Mouse (Mus musculus): ENCODE results near the gene Tff2. TPM values are rescaled to one million over a fixed set of nuclear protein-coding genes. Genes with fewer than 3 reads are reported as not detected.

Tff2 gene
- total and polyA plus RNA-seq, 3 experiments: not detected

DNA sequence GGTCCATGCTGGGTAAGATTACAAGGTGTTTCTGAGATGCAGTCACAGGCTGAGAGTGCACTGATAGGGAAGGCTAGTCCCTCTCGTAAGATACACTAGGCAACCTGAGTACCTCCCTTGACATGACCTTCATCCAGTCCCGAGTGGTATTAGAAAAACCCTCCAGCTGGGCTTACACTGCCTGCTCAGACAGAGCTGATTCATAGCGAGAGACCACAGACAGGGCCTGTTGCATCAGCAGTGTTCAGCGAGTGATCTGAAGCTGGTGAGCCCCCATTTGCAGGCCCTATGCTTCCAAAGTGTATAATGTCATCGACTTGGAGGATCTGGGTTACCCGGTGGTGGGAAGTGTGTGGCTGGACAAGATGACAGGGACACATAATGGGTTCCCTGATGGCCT is 21.0 kb upstream of the Tff2 start, which contains the start of gene Tff1:
Gene Tff1 (minus strand): TSS at position 151 of the 400 bp plus-strand sequence.
- H3K4me3 ChIP-seq (replicated peaks in 1 of 3; ENCODE audit: low read depth in 2 of 3, low read length in 2 of 3, poor library complexity in 1 of 3): no peak within 1 kb of the TSS
- H3K4me2 ChIP-seq (ENCODE audit: insufficient read depth, low read depth, poor library complexity, severe bottlenecking): peak within 1 kb of the TSS; percentile 37; the same call in 1 of the 2 replicates
- no peaks in the 10 kb centered on the region for H3K9me3 ChIP-seq (replicated peaks; ENCODE audit: low read length)
- dilution Hi-C loops (cut with MboI; ENCODE audit: extremely low pct_ligation_motif_present, extremely low pct_unique_long_range_greater_than_20kb, low sequenced_read_pairs): no loop called here
- no peaks in the 10 kb centered on the region for H3K79me2 ChIP-seq (replicated peaks; ENCODE audit: control insufficient read depth, extremely low read depth, insufficient read depth, poor library complexity, severe bottlenecking)
- H3K27me3 ChIP-seq (replicated peaks): peaks cover 24% of the 10 kb centered on the region
- DNase-seq (ENCODE audit: extremely low read depth): peak; percentile 80
- no peak within 1 kb of the TSS for H3K9ac ChIP-seq (ENCODE audit: insufficient read depth, low read depth)
- in situ Hi-C loops (cut with MboI; ENCODE audit: low pct_ligation_motif_present, low pct_unique_long_range_greater_than_20kb, low sequenced_read_pairs): no loop called here
- peaks cover 37 to 62% of the 10 kb centered on the region in 2 experiments for H3K4me1 ChIP-seq (ENCODE audit: control insufficient read depth in 1 of 2, insufficient read depth in 2 of 2)
- TF ChIP-seq ELF1 (IDR thresholded peaks at IDR 0.05; ENCODE audit: low read depth, low read length) (no peak), BHLHE40 (IDR thresholded peaks at IDR 0.05; ENCODE audit: low read depth, low read length) (peak; percentile 81), PAX5 (IDR thresholded peaks at IDR 0.05; ENCODE audit: low read length) (no peak), TCF12 (IDR thresholded peaks at IDR 0.05; ENCODE audit: low read depth, low read length) (peak; percentile 68; the same call in 1 of the 2 replicates), POLR2A (IDR thresholded peaks at IDR 0.05; ENCODE audit: low read depth, low read length) (no peak), ZC3H11A (IDR thresholded peaks at IDR 0.05; ENCODE audit: low read depth, low read length) (no peak), CHD1 (IDR thresholded peaks at IDR 0.05; ENCODE audit: low read depth, low read length) (no peak), KAT2A (IDR thresholded peaks at IDR 0.05; ENCODE audit: insufficient replicate concordance, low read length) (no peak), MYC (IDR thresholded peaks at IDR 0.05; ENCODE audit: low read depth, low read length) (peak; percentile 17; the same call in 1 of the 2 replicates), NELFE (IDR thresholded peaks at IDR 0.05; ENCODE audit: low read depth, low read length) (no peak), ZNF384 (IDR thresholded peaks at IDR 0.05; ENCODE audit: low read depth, low read length) (no peak), HCFC1 (IDR thresholded peaks at IDR 0.05; ENCODE audit: low read depth, low read length) (no peak), SMC3 (IDR thresholded peaks at IDR 0.05; ENCODE audit: low read depth, low read length) (no peak), USF1 (IDR thresholded peaks at IDR 0.05; ENCODE audit: low read depth, low read length) (no peak), MAX (IDR thresholded peaks at IDR 0.05; ENCODE audit: low read length) (no peak), GABPA (IDR thresholded peaks at IDR 0.05; ENCODE audit: insufficient replicate concordance, low read depth, low read length) (no peak), E2F4 (IDR thresholded peaks at IDR 0.05; ENCODE audit: insufficient replicate concordance, low read depth, low read length) (no peak), MAFK (IDR thresholded peaks at IDR 0.05; ENCODE audit: insufficient replicate concordance, low read length) (0 out of 2 replicates have a peak, but pooled peaks have one; percentile 33), JUN (IDR thresholded peaks at IDR 0.05; ENCODE audit: insufficient read depth, low read depth, low read length) (peak; percentile 77), RAD21 (IDR thresholded peaks at IDR 0.05; ENCODE audit: low read depth, low read length) (no peak), NRF1 (IDR thresholded peaks at IDR 0.05; ENCODE audit: low read depth, low read length) (no peak), SIN3A (IDR thresholded peaks at IDR 0.05; ENCODE audit: low read length) (peak; percentile 56), EP300 (IDR thresholded peaks at IDR 0.05; ENCODE audit: low read length) (peak; percentile 92), POLR2AphosphoS2 (IDR thresholded peaks at IDR 0.05; ENCODE audit: low read depth, low read length) (no peak), MEF2A (IDR thresholded peaks at IDR 0.05; ENCODE audit: borderline replicate concordance, low read depth, low read length) (peak; percentile 75; the same call in 1 of the 2 replicates), ETS1 (conservative IDR thresholded peaks at IDR 0.05; ENCODE audit: low read depth, low read length) (peak; percentile 97), JUND (conservative IDR thresholded peaks at IDR 0.05; ENCODE audit: low read depth, low read length) (peak; percentile 88), IRF4 (IDR thresholded peaks at IDR 0.05; ENCODE audit: low read depth, low read length) (peak; percentile 99), MXI1 (IDR thresholded peaks at IDR 0.05; ENCODE audit: low read depth, low read length) (no peak), MAZ (IDR thresholded peaks at IDR 0.05; ENCODE audit: low read depth, low read length) (0 out of 2 replicates have a peak, but pooled peaks have one; percentile 36), RCOR1 (conservative IDR thresholded peaks at IDR 0.05; ENCODE audit: low read depth, low read length) (0 out of 2 replicates have a peak, but pooled peaks have one; percentile 33), TBP (conservative IDR thresholded peaks at IDR 0.05; ENCODE audit: low read depth, low read length) (no peak), CHD2 (IDR thresholded peaks at IDR 0.05; ENCODE audit: low read length) (no peak), CTCF (conservative IDR thresholded peaks at IDR 0.05 in 1 of 2, IDR thresholded peaks at IDR 0.05 in 1 of 2; ENCODE audit: low read depth in 2 of 2, low read length in 2 of 2) (no peak)
- H3K27ac ChIP-seq (ENCODE audit: insufficient read depth, low read depth): no peak within 1 kb of the TSS
- H3K36me3 ChIP-seq (replicated peaks in 1 of 2; ENCODE audit: control insufficient read depth in 1 of 2, insufficient read depth in 1 of 2, low read length in 1 of 2): no peaks in the 10 kb centered on the region
